Mouse (Mus musculus): Measurements from ENCODE around the gene Nedd4.

GRCm38 (mm10) chr9:72678771-72679170, 16.6 kb downstream of the Nedd4 start:
- TF ChIP-seq CTCF (IDR thresholded peaks at IDR 0.05; ENCODE audit: control insufficient read depth, insufficient read depth, low read length) (no peak), POLR2A (IDR thresholded peaks at IDR 0.05; ENCODE audit: borderline replicate concordance, control insufficient read depth, low read depth, low read length) (no peak)

Data from bone marrow, adult 2 months (tissue).